Mouse (Mus musculus) CH12.LX (cell line): Measurements from ENCODE around the gene Cox6a1.

Experiments used
- CTCF ChIP-seq, 2 experiments: IDR thresholded peaks in 1 of 2; conservative IDR thresholded peaks in 1 of 2; 2 replicates each; pipeline ENCODE4 v1.5.1; 2011 to 2012; ENCODE audit warnings: low read depth in 2 of 2, low read length in 2 of 2, improper control_type of control experiment in 1 of 2, inconsistent platforms in 1 of 2, mild to moderate bottlenecking in 1 of 2, moderate library complexity in 1 of 2
- KAT2A ChIP-seq: IDR thresholded peaks from 2 replicates; pipeline ENCODE4 v1.6.1; 2012; ENCODE audit warnings: low read length, improper control_type of control experiment, inconsistent platforms; ENCODE audit not compliant: insufficient replicate concordance
- MAFK ChIP-seq: IDR thresholded peaks from 2 replicates; pipeline ENCODE4 v1.6.1; 2011; ENCODE audit warnings: low read length, improper control_type of control experiment; ENCODE audit not compliant: insufficient replicate concordance
- NRF1 ChIP-seq: IDR thresholded peaks from 2 replicates; pipeline ENCODE4 v1.6.1; 2014; ENCODE audit warnings: low read depth, mild to moderate bottlenecking, inconsistent platforms, low read length, improper control_type of control experiment, moderate library complexity
- POLR2A ChIP-seq: IDR thresholded peaks from 2 replicates; pipeline ENCODE4 v1.6.1; 2011; ENCODE audit warnings: low read depth, mild to moderate bottlenecking, improper control_type of control experiment, low read length
- TCF12 ChIP-seq: IDR thresholded peaks from 2 replicates; pipeline ENCODE4 v1.6.1; 2014; ENCODE audit warnings: low read depth, mild to moderate bottlenecking, inconsistent platforms, low read length, improper control_type of control experiment
- ZMIZ1 ChIP-seq: IDR thresholded peaks from 2 replicates; pipeline ENCODE4 v1.6.1; 2012; ENCODE audit warnings: low read depth, mild to moderate bottlenecking, inconsistent platforms, low read length, improper control_type of control experiment

- no peak for TF ChIP-seq POLR2A
- no peak for TF ChIP-seq CTCF (conservative IDR thresholded peaks at IDR 0.05 in 1 of 2, IDR thresholded peaks at IDR 0.05 in 1 of 2; ENCODE audit: low read depth in 2 of 2, low read length in 2 of 2)
- TF ChIP-seq NRF1 = no peak
- no peak for TF ChIP-seq TCF12
- no peak for TF ChIP-seq ZMIZ1
- TF ChIP-seq MAFK = no peak
- TF ChIP-seq KAT2A = no peak
Measured at GRCm38 (mm10) chr5:115362216-115362615, 13.4 kb upstream of the Cox6a1 start.
